Mouse (Mus musculus) embryonic facial prominence, embryonic 11.5 days (tissue): ENCODE data around the gene Olfr288. TPM values are rescaled to one million over a fixed set of nuclear protein-coding genes. Genes with fewer than 3 reads are reported as not detected.
A peak's percentile ranks its signal among the peaks of the same experiment; 100 is the strongest.

Experiments
- ATAC-seq: fragments of 200-750 bp; cut with Nextera tagmentation; replicated peaks from 2 replicates; pipeline ENCODE4 v1.8.0; 2017; ENCODE audit warnings: low read depth; ENCODE audit not compliant: insufficient number of reproducible peaks, low FRiP score, low TSS enrichment
- DNase-seq: peaks from one replicate; pipeline ENCODE4 v3.0.0-alpha.2; 2015; ENCODE audit warnings: low spot score
- H3K27ac ChIP-seq: fragments of 300-500 bp; sonication (generic); replicated peaks from 2 replicates; pipeline ENCODE4 v1.5.1; 2014; ENCODE audit warnings: mild to moderate bottlenecking, low read depth, low read length, control low read depth
- H3K27me3 ChIP-seq: fragments of 300-500 bp; sonication (generic); 2 replicates; pipeline ENCODE4 v1.6.1; 2014; ENCODE audit warnings: mild to moderate bottlenecking, low read length, moderate library complexity, mixed read lengths; ENCODE audit not compliant: control insufficient read depth, insufficient read depth
- H3K36me3 ChIP-seq: fragments of 300-500 bp; sonication (generic); replicated peaks from 2 replicates; pipeline ENCODE4 v1.6.1; 2014; ENCODE audit warnings: low read depth, mild to moderate bottlenecking, low read length, moderate library complexity, mixed read lengths; ENCODE audit not compliant: control insufficient read depth, insufficient read depth
- H3K4me1 ChIP-seq: fragments of 300-500 bp; sonication (generic); 2 replicates; pipeline ENCODE4 v1.6.1; 2014; ENCODE audit warnings: low read length, mixed read lengths; ENCODE audit not compliant: control insufficient read depth, insufficient read depth
- H3K4me2 ChIP-seq: fragments of 300-500 bp; sonication (generic); 2 replicates; pipeline ENCODE4 v1.6.1; 2014; ENCODE audit warnings: low read depth, mild to moderate bottlenecking, control low read depth, low read length, moderate library complexity
- H3K4me3 ChIP-seq: fragments of 300-500 bp; sonication (generic); 2 replicates; pipeline ENCODE4 v1.5.1; 2014; ENCODE audit warnings: low read depth, low read length, control low read depth
- H3K9ac ChIP-seq: fragments of 300-500 bp; sonication (generic); replicated peaks from 2 replicates; pipeline ENCODE4 v1.6.1; 2014; ENCODE audit warnings: mild to moderate bottlenecking, control low read depth, low read length
- H3K9me3 ChIP-seq: fragments of 300-500 bp; sonication (generic); replicated peaks from 2 replicates; pipeline ENCODE4 v1.6.1; 2016; ENCODE audit warnings: mild to moderate bottlenecking, low read length, inconsistent platforms, mixed read lengths; ENCODE audit not compliant: control insufficient read depth
- WGBS: fragments of 180-500 bp; shearing (Covaris S2); extraction: QIAGEN DNeasy Blood & Tissue Kit; methylation state at CpG from one replicate; pipeline ENCODE4 v1.1.7; 2014; 5-methylcytosine and 5-hydroxymethylcytosine counted together
- polyA plus RNA-seq: library from polyadenylated mRNA; unstranded; fragments of >200 nt; fragmentation: Nextera tagmentation; extraction: Ambion mirVana; gene quantifications from 2 replicates; pipeline ENCODE4 v1.2.1, GENCODE M21; 2014

Gene Olfr288
- polyA plus RNA-seq, 1 experiment from 2014 or later, result not detected

DNA sequence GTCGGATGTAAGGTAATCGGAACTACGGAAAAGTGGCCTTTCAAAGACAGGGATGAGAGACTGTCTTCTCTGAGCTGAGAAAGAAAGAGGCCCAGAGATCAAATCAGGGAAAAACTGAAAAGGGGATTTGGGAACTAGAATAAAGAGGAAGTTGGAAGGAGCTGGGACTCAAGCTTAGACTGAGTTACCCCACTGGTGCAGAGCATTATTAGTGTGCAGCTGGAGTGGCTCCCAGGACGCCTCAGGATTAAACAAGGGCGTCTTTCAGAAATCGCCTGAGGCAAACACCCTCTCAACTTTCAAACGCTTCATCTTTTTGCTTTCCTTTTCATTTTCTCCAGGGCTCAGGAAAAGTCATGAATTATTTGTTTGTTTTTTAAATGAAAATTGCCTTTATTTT, 42.4 kb downstream of the Olfr288 start:
- Histone ChIP-seq H3K36me3 (no peaks in the 10 kb centered on the region), H3K9ac (no peak overlapping the region), H3K4me2 (no peak overlapping the region), H3K4me1 (no peaks in the 10 kb centered on the region), H3K27ac (no peak overlapping the region), H3K27me3 (no peaks in the 10 kb centered on the region), H3K9me3 (no peaks in the 10 kb centered on the region), H3K4me3 (no peak overlapping the region)
- no peak for ATAC-seq
- WGBS, result 56% methylated on average over 7 of the region's 7 CpGs
- no peak for DNase-seq

DNA sequence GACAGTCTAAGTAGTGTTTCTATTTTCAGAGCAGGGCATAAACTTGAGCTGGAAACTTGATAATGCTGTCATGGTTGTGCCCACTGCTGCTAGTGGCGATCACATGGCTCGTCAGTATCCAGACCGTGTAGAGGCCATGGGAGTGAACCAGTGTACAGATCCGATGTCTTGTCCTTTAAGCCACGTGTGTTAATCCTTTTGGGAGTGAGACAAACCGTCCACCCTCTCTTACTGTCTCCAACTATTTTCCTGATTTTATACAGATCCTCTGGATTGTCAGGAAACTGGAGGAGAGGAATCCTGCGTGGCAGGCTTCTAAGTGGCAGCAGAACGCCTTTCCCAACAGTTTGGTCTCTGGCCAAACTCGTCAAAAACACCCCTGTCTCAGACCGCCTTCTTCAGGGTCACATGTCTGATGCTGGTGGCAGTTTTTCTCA, 46.2 kb downstream of the Olfr288 start:
- ATAC-seq (no peak), DNase-seq (no peak)
- no peaks in the 10 kb centered on the region for H3K4me1 ChIP-seq
- H3K27me3 ChIP-seq, result no peaks in the 10 kb centered on the region
- no peak overlapping the region for H3K4me3 ChIP-seq
- no peak overlapping the region for H3K9ac ChIP-seq
- no peaks in the 10 kb centered on the region for H3K9me3 ChIP-seq
- no peak overlapping the region for H3K27ac ChIP-seq
- H3K4me2 ChIP-seq, result no peak overlapping the region
- WGBS, result 70% methylated on average over 10 of the region's 10 CpGs
- H3K36me3 ChIP-seq, result no peaks in the 10 kb centered on the region

DNA sequence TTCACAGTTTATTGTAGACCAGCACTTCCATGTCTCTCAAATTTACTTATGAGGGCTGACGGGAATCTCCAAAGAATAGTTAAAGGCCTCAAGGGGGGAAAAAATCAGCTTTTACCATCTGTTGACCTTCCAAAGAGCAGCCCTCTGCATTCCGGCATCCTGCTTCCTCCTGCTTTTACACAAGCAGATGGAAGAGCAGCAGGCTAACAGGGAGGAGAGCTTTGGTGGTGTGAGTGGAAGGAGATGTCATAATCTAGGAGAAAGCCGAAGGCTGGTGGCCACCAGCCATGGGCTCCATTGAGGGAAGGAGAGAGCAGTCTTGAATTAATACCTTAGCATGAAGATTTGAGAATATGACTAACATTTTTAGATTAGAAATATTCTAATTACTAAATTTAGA, 47.0 kb downstream of the Olfr288 start:
- Histone ChIP-seq H3K27me3 (no peaks in the 10 kb centered on the region), H3K4me1 (no peaks in the 10 kb centered on the region), H3K9ac (no peak overlapping the region), H3K4me3 (no peak overlapping the region), H3K4me2 (no peak overlapping the region), H3K36me3 (no peaks in the 10 kb centered on the region), H3K27ac (no peak overlapping the region), H3K9me3 (no peaks in the 10 kb centered on the region)
- DNase-seq, result no peak
- WGBS, result 79% methylated on average over 3 of the region's 3 CpGs
- ATAC-seq, result no peak

DNA sequence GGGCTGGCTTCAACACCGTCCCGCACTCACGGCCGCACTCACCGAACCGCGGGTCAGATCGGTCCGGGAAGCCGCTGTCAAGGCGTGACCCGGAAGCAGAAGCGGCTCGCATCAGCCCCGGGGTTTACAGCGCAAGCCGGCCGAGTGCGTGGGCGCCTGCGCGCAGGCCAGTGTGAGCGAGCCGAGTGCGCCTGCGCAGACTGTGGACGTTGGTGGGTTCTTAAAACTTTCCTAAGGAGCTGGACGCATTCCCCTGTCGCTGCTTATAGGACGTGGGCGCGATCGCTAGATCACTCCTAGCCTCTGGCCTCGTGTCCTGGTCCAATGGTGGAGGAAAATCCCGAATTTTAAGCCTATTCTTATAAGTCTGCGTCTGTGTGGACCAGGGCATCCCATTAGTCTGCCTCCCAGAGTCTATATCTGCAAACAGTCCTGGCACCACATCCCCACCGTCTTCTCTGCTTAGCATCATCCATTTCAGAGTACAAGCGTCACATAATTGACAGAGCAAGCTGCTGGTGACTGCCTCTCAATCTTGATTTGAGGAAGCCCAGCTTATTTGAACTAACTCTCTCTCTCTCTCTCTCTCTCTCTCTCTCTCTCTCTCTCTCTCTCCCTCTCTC, 49.7 kb downstream of the Olfr288 start:
- Histone ChIP-seq H3K9me3 (no peaks in the 10 kb centered on the region), H3K9ac (peak overlapping the region; percentile 88), H3K4me1 (no peaks in the 10 kb centered on the region), H3K27ac (peak overlapping the region; percentile 75; the same call in 1 of the 2 replicates), H3K4me3 (peak overlapping the region; percentile 96), H3K27me3 (no peaks in the 10 kb centered on the region), H3K4me2 (peak overlapping the region; percentile 95), H3K36me3 (no peaks in the 10 kb centered on the region; the same call in none of the 2 replicates)
- WGBS, result 1% methylated on average over 38 of the region's 38 CpGs
- peak; percentile 96 for ATAC-seq
- DNase-seq, result peak; percentile 95

DNA sequence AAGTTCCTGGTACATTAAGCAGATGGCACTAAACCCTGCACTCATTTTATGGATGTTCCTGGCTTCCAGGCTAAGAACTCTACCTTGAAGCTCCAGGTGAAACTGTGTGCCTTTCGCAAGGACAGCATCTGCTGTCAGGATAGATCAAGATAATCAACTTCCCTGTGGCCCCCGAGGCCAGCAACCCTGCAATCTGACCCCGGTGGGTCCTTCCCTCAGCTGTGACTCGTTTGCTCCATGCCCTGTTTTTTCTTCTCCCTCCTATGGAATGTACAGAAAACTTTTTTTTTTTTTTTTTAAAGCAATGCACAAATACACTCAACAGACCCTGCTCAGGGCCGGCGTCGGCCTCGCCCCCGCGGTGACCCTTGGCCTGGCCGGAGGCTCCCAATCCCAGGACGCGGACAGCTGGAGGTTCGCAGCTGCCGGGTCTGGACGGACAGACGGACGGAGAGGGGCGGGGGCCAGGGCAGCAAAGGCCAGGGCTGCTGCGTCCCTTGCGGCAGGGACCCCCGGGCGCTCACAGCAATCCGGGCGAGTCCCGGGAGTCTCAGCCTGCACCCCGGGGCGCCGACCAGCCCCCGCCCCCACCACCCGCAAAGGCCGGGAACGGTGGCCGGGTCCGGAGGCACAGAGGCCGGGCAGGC, 50.4 kb downstream of the Olfr288 start:
- no peaks in the 10 kb centered on the region for H3K27me3 ChIP-seq
- ATAC-seq (peak; percentile 29; the same call in 1 of the 2 replicates), DNase-seq (peak; percentile 28)
- H3K36me3 ChIP-seq, result no peaks in the 10 kb centered on the region; the same call in none of the 2 replicates
- no peaks in the 10 kb centered on the region for H3K4me1 ChIP-seq
- H3K9ac ChIP-seq, result peak overlapping the region; percentile 88
- H3K4me2 ChIP-seq, result peak overlapping the region; percentile 95
- H3K4me3 ChIP-seq, result peak overlapping the region; percentile 96
- under 1% methylated on average over 36 of the region's 36 CpGs for WGBS
- no peaks in the 10 kb centered on the region for H3K9me3 ChIP-seq
- H3K27ac ChIP-seq, result peak overlapping the region; percentile 75

DNA sequence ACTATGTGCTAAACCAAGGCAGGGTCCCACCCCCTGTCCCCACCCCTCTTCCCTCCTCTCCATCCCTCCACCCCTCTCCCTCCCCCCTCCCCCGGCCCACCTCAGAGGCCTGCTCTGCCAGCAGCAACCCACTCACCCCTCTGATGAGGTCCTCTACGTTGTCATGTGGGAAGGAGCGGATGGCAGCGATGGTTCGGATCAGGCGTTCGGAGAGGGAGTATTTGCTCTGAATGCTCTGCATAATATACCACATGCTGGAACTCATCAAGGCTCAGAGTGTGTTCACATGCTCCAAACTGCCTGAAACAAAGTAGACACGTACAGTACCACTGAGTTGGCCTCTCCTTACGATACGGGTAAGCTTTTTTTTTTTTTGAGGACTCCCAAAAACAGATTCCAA, 52.8 kb downstream of the Olfr288 start:
- Histone ChIP-seq H3K9me3 (no peaks in the 10 kb centered on the region), H3K27me3 (no peaks in the 10 kb centered on the region), H3K27ac (no peak overlapping the region), H3K4me3 (no peak overlapping the region), H3K36me3 (no peaks in the 10 kb centered on the region; the same call in none of the 2 replicates), H3K4me2 (no peak overlapping the region), H3K9ac (no peak overlapping the region), H3K4me1 (no peaks in the 10 kb centered on the region)
- no peak for ATAC-seq
- WGBS, result 74% methylated on average over 10 of the region's 10 CpGs
- DNase-seq, result no peak

DNA sequence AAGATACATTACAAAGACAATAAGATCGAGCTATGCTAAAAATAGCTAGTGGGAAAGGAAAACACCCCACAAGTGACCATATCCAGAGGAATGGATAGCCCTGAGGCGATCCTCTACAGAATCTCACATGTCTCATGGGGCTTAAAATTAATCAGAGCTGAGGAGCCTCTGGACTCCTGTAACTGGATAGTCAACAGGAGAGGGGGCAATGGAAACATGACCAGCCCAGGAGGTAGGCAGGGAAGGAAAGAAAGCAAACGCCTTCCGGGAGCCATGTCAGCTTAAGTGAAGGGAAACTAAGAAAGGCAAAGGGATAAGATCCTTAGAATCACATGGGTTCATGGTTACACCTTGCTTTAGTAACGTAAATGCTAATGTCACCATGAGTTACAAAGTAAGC, 54.5 kb downstream of the Olfr288 start:
- 78% methylated on average over 5 of the region's 5 CpGs for WGBS
- no peak overlapping the region for H3K4me2 ChIP-seq
- no peak for ATAC-seq
- H3K4me3 ChIP-seq, result no peak overlapping the region
- no peaks in the 10 kb centered on the region for H3K27me3 ChIP-seq
- no peak overlapping the region for H3K9ac ChIP-seq
- no peaks in the 10 kb centered on the region; the same call in none of the 2 replicates for H3K36me3 ChIP-seq
- no peak overlapping the region for H3K27ac ChIP-seq
- H3K4me1 ChIP-seq, result no peaks in the 10 kb centered on the region
- no peak for DNase-seq
- H3K9me3 ChIP-seq, result no peaks in the 10 kb centered on the region

DNA sequence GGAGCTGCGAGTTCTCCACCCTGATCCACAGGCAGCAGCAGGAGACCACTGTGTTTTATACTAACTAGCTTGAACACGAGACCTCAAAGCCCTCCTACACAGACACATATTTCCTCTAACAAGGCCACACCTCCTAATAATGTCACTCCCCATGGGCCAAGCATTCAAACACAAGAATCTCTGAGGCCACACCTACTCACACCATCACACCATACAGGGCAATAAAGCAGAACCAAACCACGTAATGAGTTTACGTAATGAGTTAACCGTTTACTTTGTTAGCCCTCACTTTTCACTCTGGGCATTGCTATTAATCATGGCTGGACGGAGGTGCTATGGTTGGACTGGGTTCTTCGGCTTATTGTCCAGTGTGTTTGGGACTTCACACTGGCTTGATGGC, 55.6 kb downstream of the Olfr288 start:
- DNase-seq (no peak), ATAC-seq (no peak)
- H3K9me3 ChIP-seq, result no peaks in the 10 kb centered on the region
- H3K4me1 ChIP-seq, result no peaks in the 10 kb centered on the region
- no peaks in the 10 kb centered on the region for H3K27me3 ChIP-seq
- H3K4me2 ChIP-seq, result no peak overlapping the region
- H3K36me3 ChIP-seq, result peaks cover 4% of the 10 kb centered on the region
- H3K27ac ChIP-seq, result no peak overlapping the region
- H3K4me3 ChIP-seq, result no peak overlapping the region
- WGBS, result 87% methylated on average over 7 of the region's 7 CpGs
- no peak overlapping the region for H3K9ac ChIP-seq
